Mouse (Mus musculus) embryonic facial prominence, embryonic 11.5 days (tissue): ENCODE data around the gene Nfatc2. TPM values are rescaled to one million over a fixed set of nuclear protein-coding genes. Genes with fewer than 3 reads are reported as not detected.

Source experiments
- ATAC-seq: fragments of 200-750 bp; cut with Nextera tagmentation; replicated peaks from 2 replicates; pipeline ENCODE4 v1.8.0; 2017; ENCODE audit warnings: low read depth; ENCODE audit not compliant: insufficient number of reproducible peaks, low FRiP score, low TSS enrichment
- DNase-seq: peaks from one replicate; pipeline ENCODE4 v3.0.0-alpha.2; 2015; ENCODE audit warnings: low spot score
- H3K27ac ChIP-seq: fragments of 300-500 bp; sonication (generic); replicated peaks from 2 replicates; pipeline ENCODE4 v1.5.1; 2014; ENCODE audit warnings: mild to moderate bottlenecking, low read depth, low read length, control low read depth
- H3K27me3 ChIP-seq: fragments of 300-500 bp; sonication (generic); 2 replicates; pipeline ENCODE4 v1.6.1; 2014; ENCODE audit warnings: mild to moderate bottlenecking, low read length, moderate library complexity, mixed read lengths; ENCODE audit not compliant: control insufficient read depth, insufficient read depth
- H3K36me3 ChIP-seq: fragments of 300-500 bp; sonication (generic); replicated peaks from 2 replicates; pipeline ENCODE4 v1.6.1; 2014; ENCODE audit warnings: low read depth, mild to moderate bottlenecking, low read length, moderate library complexity, mixed read lengths; ENCODE audit not compliant: control insufficient read depth, insufficient read depth
- H3K4me1 ChIP-seq: fragments of 300-500 bp; sonication (generic); 2 replicates; pipeline ENCODE4 v1.6.1; 2014; ENCODE audit warnings: low read length, mixed read lengths; ENCODE audit not compliant: control insufficient read depth, insufficient read depth
- H3K4me2 ChIP-seq: fragments of 300-500 bp; sonication (generic); 2 replicates; pipeline ENCODE4 v1.6.1; 2014; ENCODE audit warnings: low read depth, mild to moderate bottlenecking, control low read depth, low read length, moderate library complexity
- H3K4me3 ChIP-seq: fragments of 300-500 bp; sonication (generic); 2 replicates; pipeline ENCODE4 v1.5.1; 2014; ENCODE audit warnings: low read depth, low read length, control low read depth
- H3K9ac ChIP-seq: fragments of 300-500 bp; sonication (generic); replicated peaks from 2 replicates; pipeline ENCODE4 v1.6.1; 2014; ENCODE audit warnings: mild to moderate bottlenecking, control low read depth, low read length
- H3K9me3 ChIP-seq: fragments of 300-500 bp; sonication (generic); replicated peaks from 2 replicates; pipeline ENCODE4 v1.6.1; 2016; ENCODE audit warnings: mild to moderate bottlenecking, low read length, inconsistent platforms, mixed read lengths; ENCODE audit not compliant: control insufficient read depth
- WGBS: fragments of 180-500 bp; shearing (Covaris S2); extraction: QIAGEN DNeasy Blood & Tissue Kit; methylation state at CpG from one replicate; pipeline ENCODE4 v1.1.7; 2014; 5-methylcytosine and 5-hydroxymethylcytosine counted together
- polyA plus RNA-seq: library from polyadenylated mRNA; unstranded; fragments of >200 nt; fragmentation: Nextera tagmentation; extraction: Ambion mirVana; gene quantifications from 2 replicates; pipeline ENCODE4 v1.2.1, GENCODE M21; 2014

Nfatc2 gene
- polyA plus RNA-seq, 1 experiment from 2014 or later = 0.87 TPM

DNA sequence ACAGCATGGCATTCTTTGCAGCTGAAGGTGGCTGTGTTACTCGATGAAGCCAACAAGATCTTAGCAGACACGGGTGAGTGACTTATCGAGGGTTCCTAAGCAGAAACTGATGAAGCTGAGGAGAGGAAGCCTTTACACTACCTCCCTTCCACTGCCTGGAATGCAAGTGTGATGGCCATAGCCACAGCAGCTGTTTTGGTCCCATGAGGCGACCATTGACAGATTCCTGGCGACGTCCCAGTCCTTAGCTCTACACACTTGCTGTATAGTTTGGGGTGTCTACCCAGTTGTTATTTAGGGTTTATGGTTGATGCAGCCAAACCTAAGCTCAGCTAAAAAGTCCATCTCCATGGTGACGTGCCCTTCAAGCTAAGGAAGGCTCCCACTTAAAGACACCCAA, 50.2 kb downstream of the Nfatc2 start:
- no peak overlapping the region for H3K4me2 ChIP-seq
- ATAC-seq = no peak
- DNase-seq = no peak
- peaks cover 2% of the 10 kb centered on the region; the same call in 1 of the 2 replicates for H3K27me3 ChIP-seq
- peaks cover 9% of the 10 kb centered on the region for H3K4me1 ChIP-seq
- no peaks in the 10 kb centered on the region for H3K9me3 ChIP-seq
- no peak overlapping the region for H3K27ac ChIP-seq
- no peak overlapping the region for H3K9ac ChIP-seq
- 89% methylated on average over 7 of the region's 7 CpGs for WGBS
- no peaks in the 10 kb centered on the region for H3K36me3 ChIP-seq
- H3K4me3 ChIP-seq = no peak overlapping the region

DNA sequence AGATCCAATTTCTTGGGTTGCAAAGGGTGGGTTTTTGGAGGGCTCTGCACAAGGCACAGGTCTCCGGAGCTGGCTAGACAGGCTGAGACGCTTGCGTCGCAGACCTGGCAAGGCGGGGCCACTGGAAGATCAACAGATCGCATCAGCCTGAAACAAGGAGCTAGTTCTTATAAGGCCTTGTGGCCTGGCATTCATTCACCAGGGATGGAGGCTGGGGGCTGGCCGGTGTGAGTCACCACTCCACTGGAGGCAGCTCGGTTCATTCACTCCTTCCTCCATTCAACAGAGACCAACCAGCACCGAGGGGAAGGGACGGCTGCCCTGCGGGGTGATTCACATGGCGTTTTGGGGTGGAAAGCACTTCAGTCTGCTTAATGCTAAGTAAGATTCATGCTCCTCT, 52.1 kb downstream of the Nfatc2 start:
- Histone ChIP-seq H3K4me3 (no peak overlapping the region), H3K4me2 (no peak overlapping the region), H3K9ac (no peak overlapping the region), H3K27ac (no peak overlapping the region), H3K4me1 (peaks cover 6% of the 10 kb centered on the region), H3K9me3 (no peaks in the 10 kb centered on the region), H3K36me3 (no peaks in the 10 kb centered on the region), H3K27me3 (peaks cover 2% of the 10 kb centered on the region; the same call in 1 of the 2 replicates)
- DNase-seq (no peak), ATAC-seq (no peak)
- 40% methylated on average over 12 of the region's 12 CpGs for WGBS

DNA sequence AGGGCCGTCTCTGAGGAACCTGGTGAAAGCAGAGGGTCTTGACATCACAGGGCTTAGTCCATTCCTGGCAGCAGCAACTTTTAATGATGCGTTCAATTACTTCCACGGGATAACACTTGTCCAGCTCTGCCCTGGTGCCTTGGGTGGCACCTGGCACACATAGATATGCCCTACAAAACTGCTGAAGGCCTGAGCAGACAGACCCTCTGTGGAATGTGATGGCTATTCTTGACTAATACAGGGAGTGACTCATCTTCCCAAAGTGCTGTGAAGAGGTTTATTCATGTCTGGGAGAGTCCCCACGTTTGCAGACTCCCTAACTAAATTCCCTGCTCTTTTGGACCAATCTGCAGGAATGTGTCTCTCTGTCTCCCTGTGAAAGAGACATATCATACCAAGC, 53.4 kb downstream of the Nfatc2 start:
- H3K4me1 ChIP-seq = peaks cover 5% of the 10 kb centered on the region
- H3K9ac ChIP-seq = no peak overlapping the region
- H3K4me3 ChIP-seq = no peak overlapping the region
- ATAC-seq (no peak), DNase-seq (no peak)
- no peaks in the 10 kb centered on the region for H3K36me3 ChIP-seq
- H3K4me2 ChIP-seq = no peak overlapping the region
- no peaks in the 10 kb centered on the region for H3K9me3 ChIP-seq
- H3K27ac ChIP-seq = no peak overlapping the region
- no peaks in the 10 kb centered on the region for H3K27me3 ChIP-seq
- WGBS = 69% methylated on average over 4 of the region's 4 CpGs

DNA sequence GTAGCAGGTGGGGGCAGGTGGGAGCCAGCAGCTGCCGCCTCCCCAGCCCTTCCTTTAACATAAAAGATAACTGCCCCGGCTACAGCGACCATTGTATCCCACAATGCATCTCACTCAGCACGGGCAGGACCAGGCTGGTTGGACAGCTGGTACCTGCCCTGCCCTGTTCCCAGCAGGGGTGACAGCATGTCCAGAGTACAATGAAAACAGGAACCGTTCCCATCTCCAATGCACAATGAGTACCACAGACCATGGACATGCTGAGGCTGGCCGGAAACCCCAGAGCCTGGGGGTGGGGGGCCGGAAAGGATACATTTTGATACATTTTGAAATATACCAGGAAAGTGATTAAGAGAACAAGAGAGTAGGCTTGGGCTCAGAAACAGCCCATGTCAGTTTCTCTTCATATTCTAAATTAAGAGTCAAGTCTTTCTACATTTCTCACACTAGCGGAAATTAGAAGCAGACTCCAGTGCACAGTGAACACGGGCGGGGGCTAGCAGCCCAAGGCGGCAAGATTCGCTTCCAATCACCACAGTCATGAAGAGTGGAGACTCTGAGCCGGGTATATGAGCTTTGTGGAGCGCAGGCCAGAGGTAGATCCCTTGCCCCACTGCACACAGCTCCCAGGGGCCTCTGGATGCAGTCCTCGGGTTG, 55.4 kb downstream of the Nfatc2 start:
- 58% methylated on average over 15 of the region's 15 CpGs for WGBS
- H3K4me3 ChIP-seq = no peak overlapping the region
- no peaks in the 10 kb centered on the region for H3K9me3 ChIP-seq
- DNase-seq (no peak), ATAC-seq (no peak)
- H3K4me2 ChIP-seq = no peak overlapping the region
- peaks cover 5% of the 10 kb centered on the region for H3K4me1 ChIP-seq
- no peaks in the 10 kb centered on the region for H3K27me3 ChIP-seq
- H3K27ac ChIP-seq = no peak overlapping the region; the same call in 1 of the 2 replicates
- H3K9ac ChIP-seq = no peak overlapping the region
- H3K36me3 ChIP-seq = no peaks in the 10 kb centered on the region

DNA sequence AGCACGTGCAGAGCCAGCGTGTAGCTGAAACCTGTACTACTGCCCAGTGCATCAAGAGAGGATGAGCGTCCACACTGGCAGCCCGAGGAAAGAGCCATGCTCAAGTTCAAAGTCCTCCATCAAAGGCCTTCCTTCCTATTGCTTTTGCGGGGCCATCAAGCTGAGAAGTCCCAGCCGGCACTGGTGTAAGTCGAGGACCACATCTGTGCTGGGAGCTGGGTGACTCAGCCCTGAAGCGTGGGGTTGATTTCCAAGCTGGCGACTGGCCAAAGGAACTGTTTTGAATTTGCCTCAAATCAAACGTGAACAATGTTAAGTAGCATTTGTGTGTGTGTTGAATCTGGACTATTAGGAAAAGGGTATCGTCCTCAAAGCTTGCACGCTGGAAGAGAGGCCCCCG, 57.4 kb downstream of the Nfatc2 start:
- Histone ChIP-seq H3K4me3 (no peak overlapping the region), H3K36me3 (no peaks in the 10 kb centered on the region), H3K9ac (no peak overlapping the region), H3K4me2 (no peak overlapping the region), H3K4me1 (peaks cover 5% of the 10 kb centered on the region), H3K27ac (no peak overlapping the region), H3K27me3 (no peaks in the 10 kb centered on the region), H3K9me3 (no peaks in the 10 kb centered on the region)
- ATAC-seq = no peak
- WGBS = 41% methylated on average over 13 of the region's 13 CpGs
- peak; percentile 82 for DNase-seq

DNA sequence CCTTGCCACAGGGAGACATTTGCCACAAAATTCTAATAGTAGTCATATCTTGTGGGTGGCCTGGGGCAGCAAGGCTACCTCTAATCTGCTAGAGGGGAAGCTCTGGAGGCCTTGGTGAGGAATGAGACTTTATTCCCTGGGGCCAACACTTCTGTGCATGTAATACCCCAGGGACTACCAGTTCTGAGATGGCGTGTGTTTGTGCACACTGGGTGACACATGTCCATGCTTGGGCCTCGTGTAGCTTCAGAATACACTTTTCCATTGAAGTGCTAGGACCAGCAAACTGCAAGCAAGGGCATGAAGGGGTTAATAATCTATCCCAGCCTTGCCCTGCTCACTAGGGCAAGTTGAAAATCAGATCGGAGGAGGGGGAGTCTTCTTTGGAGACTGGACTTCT, 58.4 kb downstream of the Nfatc2 start:
- no peak overlapping the region for H3K4me3 ChIP-seq
- WGBS = 55% methylated on average over 3 of the region's 3 CpGs
- H3K9me3 ChIP-seq = no peaks in the 10 kb centered on the region
- DNase-seq (no peak), ATAC-seq (no peak)
- H3K36me3 ChIP-seq = no peaks in the 10 kb centered on the region
- 0 out of 2 replicates have a peak overlapping the region, but pooled peaks have one; percentile 18 for H3K9ac ChIP-seq
- no peak overlapping the region for H3K4me2 ChIP-seq
- H3K27ac ChIP-seq = no peak overlapping the region
- H3K27me3 ChIP-seq = no peaks in the 10 kb centered on the region
- peaks cover 5% of the 10 kb centered on the region for H3K4me1 ChIP-seq

DNA sequence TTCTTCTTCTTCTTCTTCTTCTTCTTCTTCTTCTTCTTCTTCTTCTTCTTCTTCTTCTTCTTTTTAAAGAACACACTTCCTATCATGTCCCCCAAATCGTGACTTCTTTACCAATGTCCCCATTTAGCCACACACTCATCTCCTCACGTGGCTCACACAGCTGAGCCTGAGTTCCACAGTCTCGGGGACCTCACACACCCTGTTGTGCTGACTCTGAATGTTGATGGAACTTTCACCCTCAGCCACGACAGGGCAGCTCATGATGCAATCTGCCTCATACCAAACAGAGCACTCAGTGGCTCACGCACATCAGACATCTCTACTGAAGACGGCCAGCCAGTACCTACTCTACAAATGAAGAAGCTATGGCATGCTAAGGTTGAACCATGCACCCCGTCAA, 60.2 kb downstream of the Nfatc2 start:
- H3K9ac ChIP-seq = no peak overlapping the region
- peaks cover 5% of the 10 kb centered on the region for H3K4me1 ChIP-seq
- no peaks in the 10 kb centered on the region for H3K9me3 ChIP-seq
- no peak for ATAC-seq
- H3K36me3 ChIP-seq = no peaks in the 10 kb centered on the region
- no peak overlapping the region for H3K4me3 ChIP-seq
- no peak overlapping the region for H3K27ac ChIP-seq
- no peak overlapping the region for H3K4me2 ChIP-seq
- H3K27me3 ChIP-seq = no peaks in the 10 kb centered on the region
- no peak for DNase-seq
- WGBS = 79% methylated on average over 7 of the region's 7 CpGs

DNA sequence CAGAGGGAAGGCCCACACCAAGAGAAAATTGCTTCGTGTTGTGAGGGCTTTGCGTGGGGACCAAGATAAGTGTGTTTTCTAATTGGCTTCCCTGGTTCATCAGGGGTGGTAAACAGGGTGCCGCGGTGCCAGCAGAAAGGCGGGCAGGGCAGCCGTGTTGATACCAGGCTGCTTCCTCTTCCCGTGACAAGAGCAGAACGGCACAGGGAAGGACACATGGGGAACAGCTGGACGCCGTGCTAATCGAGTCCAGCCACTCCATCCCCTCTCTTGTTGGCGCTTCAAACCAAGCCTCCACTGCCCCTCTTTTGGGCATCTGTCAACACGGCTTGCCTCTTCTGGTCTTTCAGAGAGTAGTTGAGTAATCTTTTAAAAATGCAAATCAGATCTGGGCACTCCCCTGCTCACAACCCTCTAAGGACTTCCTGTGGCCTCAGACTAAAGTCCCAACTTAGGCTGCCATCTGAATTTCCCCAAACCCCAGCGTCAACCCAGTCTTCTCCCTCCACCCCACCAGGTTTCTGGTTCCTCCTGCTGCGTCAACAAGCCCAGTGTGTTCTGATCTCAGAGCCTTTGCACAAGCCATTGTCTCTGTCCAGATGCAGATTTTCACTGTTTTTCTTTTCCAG, 61.7 kb downstream of the Nfatc2 start:
- ATAC-seq = no peak
- peaks cover 5% of the 10 kb centered on the region for H3K4me1 ChIP-seq
- WGBS = 58% methylated on average over 15 of the region's 15 CpGs
- no peak overlapping the region; the same call in 1 of the 2 replicates for H3K9ac ChIP-seq
- H3K36me3 ChIP-seq = no peaks in the 10 kb centered on the region
- H3K27me3 ChIP-seq = no peaks in the 10 kb centered on the region
- no peak overlapping the region for H3K27ac ChIP-seq
- no peaks in the 10 kb centered on the region for H3K9me3 ChIP-seq
- DNase-seq = no peak
- no peak overlapping the region for H3K4me3 ChIP-seq
- H3K4me2 ChIP-seq = no peak overlapping the region
